Mouse (Mus musculus) heart, embryonic 14.5 days (tissue): ENCODE data around the gene D630045J12Rik. TPM values are rescaled to one million over a fixed set of nuclear protein-coding genes. Genes with fewer than 3 reads are reported as not detected.

ENCODE experiments used
- ATAC-seq: fragments of 200-750 bp; cut with Nextera tagmentation; 2 replicates; pipeline ENCODE4 v1.8.0; 2017; ENCODE audit warnings: low read depth, moderate TSS enrichment; ENCODE audit not compliant: insufficient number of reproducible peaks, insufficient read depth, low FRiP score
- H3K27ac ChIP-seq, 2 experiments: fragments of 200-500 bp in 1 of 2; fragments of 300-500 bp in 1 of 2; sonication (generic) in 1 of 2; replicated peaks in 1 of 2; 2 replicates each; pipeline ENCODE4 v1.5.1; 2012 to 2014; ENCODE audit warnings: low read depth in 2 of 2, low read length in 2 of 2, control low read depth in 1 of 2, mild to moderate bottlenecking in 1 of 2, mixed read lengths in 1 of 2; ENCODE audit not compliant: control insufficient read depth in 1 of 2, insufficient read depth in 1 of 2
- H3K27me3 ChIP-seq: fragments of 300-500 bp; sonication (generic); 2 replicates; pipeline ENCODE4 v1.6.1; 2014; ENCODE audit warnings: mild to moderate bottlenecking, low read length, control low read depth; ENCODE audit not compliant: control insufficient read depth, insufficient read depth
- H3K36me3 ChIP-seq: fragments of 300-500 bp; sonication (generic); 2 replicates; pipeline ENCODE4 v1.6.1; 2014; ENCODE audit warnings: mild to moderate bottlenecking, control low read depth, low read length, mixed read lengths; ENCODE audit not compliant: control insufficient read depth, insufficient read depth
- H3K4me1 ChIP-seq, 2 experiments: fragments of 200-500 bp in 1 of 2; fragments of 300-500 bp in 1 of 2; sonication (generic) in 1 of 2; 2 replicates each; pipeline ENCODE4 v1.6.1; 2012 to 2014; ENCODE audit warnings: low read length in 2 of 2, control low read depth in 1 of 2, mixed read lengths in 1 of 2; ENCODE audit not compliant: control insufficient read depth in 2 of 2, insufficient read depth in 2 of 2
- H3K4me2 ChIP-seq: fragments of 300-500 bp; sonication (generic); 2 replicates; pipeline ENCODE4 v1.6.1; 2014; ENCODE audit warnings: mild to moderate bottlenecking, low read length
- H3K4me3 ChIP-seq, 2 experiments: fragments of 200-500 bp in 1 of 2; fragments of 300-500 bp in 1 of 2; sonication (generic) in 1 of 2; 2 replicates each; pipeline ENCODE4 v1.5.1; 2012 to 2014; ENCODE audit warnings: low read length in 2 of 2, mild to moderate bottlenecking in 2 of 2, control low read depth in 1 of 2, low read depth in 1 of 2, moderate library complexity in 1 of 2; ENCODE audit not compliant: control insufficient read depth in 1 of 2, insufficient read depth in 1 of 2
- H3K9ac ChIP-seq: fragments of 300-500 bp; sonication (generic); 2 replicates; pipeline ENCODE4 v1.6.1; 2014; ENCODE audit warnings: mild to moderate bottlenecking, low read length
- H3K9me3 ChIP-seq: fragments of 300-500 bp; sonication (generic); 2 replicates; pipeline ENCODE4 v1.6.1; 2016; ENCODE audit warnings: low read length, control low read depth; ENCODE audit not compliant: control insufficient read depth
- WGBS: fragments of 180-500 bp; shearing (Covaris S2); extraction: QIAGEN DNeasy Blood & Tissue Kit; methylation state at CpG from one replicate; pipeline ENCODE4 v1.1.7; 2014; 5-methylcytosine and 5-hydroxymethylcytosine counted together
- polyA plus RNA-seq: library from polyadenylated mRNA; unstranded; fragments of >200 nt; fragmentation: Nextera tagmentation; extraction: Ambion mirVana; gene quantifications from 2 replicates; pipeline ENCODE4 v1.2.1, GENCODE M21; 2014

Gene D630045J12Rik
- polyA plus RNA-seq, 1 experiment from 2014 or later, result 1.9 TPM

- 0 out of 2 replicates have a peak, but pooled peaks have one; percentile 31 for ATAC-seq
- Histone ChIP-seq H3K9ac (no peak overlapping the region), H3K4me2 (no peak overlapping the region), H3K36me3 (no peaks in the 10 kb centered on the region), H3K4me3 (no peak overlapping the region), H3K4me1 (peaks cover 12 to 16% of the 10 kb centered on the region in 2 experiments; a peak in 3 of 4 replicates), H3K27me3 (no peaks in the 10 kb centered on the region), H3K9me3 (peaks cover 3% of the 10 kb centered on the region; the same call in 1 of the 2 replicates), H3K27ac (no peak overlapping the region)
- WGBS, result 61% methylated on average over 4 of the region's 4 CpGs
These were observed 50.0 kb downstream of the D630045J12Rik start for GRCm38 (mm10) chr6:38203820-38204219.

DNA sequence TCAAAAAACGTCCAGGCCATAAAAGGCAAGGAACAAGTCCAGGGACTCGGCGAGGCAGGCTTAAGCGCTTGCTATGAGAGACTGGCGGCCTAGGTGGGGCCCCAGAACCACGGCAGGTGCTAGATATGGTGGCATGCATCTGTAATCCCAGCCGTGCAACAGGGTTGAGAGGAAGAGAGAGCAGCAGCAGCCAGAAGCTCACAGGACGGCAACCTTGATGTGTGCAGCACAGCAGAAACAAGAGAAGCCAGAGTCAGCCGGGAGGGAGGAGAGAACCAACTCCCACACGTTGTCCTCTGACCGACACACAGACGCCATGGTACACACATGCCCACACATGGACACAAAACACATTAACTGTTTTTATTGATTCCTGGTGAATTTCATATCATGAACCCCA, 51.0 kb downstream of the D630045J12Rik start:
- Histone ChIP-seq H3K4me2 (no peak overlapping the region), H3K9ac (no peak overlapping the region), H3K36me3 (no peaks in the 10 kb centered on the region), H3K4me3 (no peak overlapping the region), H3K4me1 (peaks cover 12 to 16% of the 10 kb centered on the region in 2 experiments; a peak in 3 of 4 replicates), H3K27me3 (no peaks in the 10 kb centered on the region), H3K27ac (no peak overlapping the region), H3K9me3 (no peaks in the 10 kb centered on the region)
- 70% methylated on average over 12 of the region's 12 CpGs for WGBS
- no peak for ATAC-seq

- no peak overlapping the region for H3K27ac ChIP-seq
- no peaks in the 10 kb centered on the region for H3K27me3 ChIP-seq
- no peak overlapping the region for H3K4me2 ChIP-seq
- 78% methylated on average over 5 of the region's 5 CpGs for WGBS
- H3K36me3 ChIP-seq, result no peaks in the 10 kb centered on the region
- ATAC-seq, result no peak
- H3K9me3 ChIP-seq, result no peaks in the 10 kb centered on the region
- H3K4me3 ChIP-seq, result no peak overlapping the region
- H3K9ac ChIP-seq, result no peak overlapping the region
- H3K4me1 ChIP-seq, result peaks cover 6 to 11% of the 10 kb centered on the region in 2 experiments; a peak in 2 of 4 replicates
These were observed 52.3 kb downstream of the D630045J12Rik start for GRCm38 (mm10) chr6:38201495-38201894.

- H3K9me3 ChIP-seq, result no peaks in the 10 kb centered on the region
- no peak overlapping the region for H3K27ac ChIP-seq
- WGBS, result 65% methylated on average over 6 of the region's 6 CpGs
- H3K27me3 ChIP-seq, result no peaks in the 10 kb centered on the region
- no peak overlapping the region for H3K4me3 ChIP-seq
- ATAC-seq, result no peak
- no peak overlapping the region for H3K4me2 ChIP-seq
- no peaks in the 10 kb centered on the region for H3K36me3 ChIP-seq
- H3K4me1 ChIP-seq, result peaks cover 4 to 7% of the 10 kb centered on the region in 2 experiments; a peak in 2 of 4 replicates
- H3K9ac ChIP-seq, result no peak overlapping the region
These were observed 54.2 kb downstream of the D630045J12Rik start for GRCm38 (mm10) chr6:38199599-38199998.

- H3K4me3 ChIP-seq, result no peak overlapping the region
- H3K4me2 ChIP-seq, result no peak overlapping the region
- WGBS, result 86% methylated on average over 1 of the region's 1 CpGs
- no peaks in the 10 kb centered on the region for H3K27me3 ChIP-seq
- H3K36me3 ChIP-seq, result no peaks in the 10 kb centered on the region
- no peaks in the 10 kb centered on the region for H3K9me3 ChIP-seq
- no peak overlapping the region for H3K9ac ChIP-seq
- ATAC-seq, result no peak
- H3K4me1 ChIP-seq, result peaks cover 6 to 7% of the 10 kb centered on the region in 2 experiments; a peak in 2 of 4 replicates
- no peak overlapping the region for H3K27ac ChIP-seq
These were observed 55.1 kb downstream of the D630045J12Rik start for GRCm38 (mm10) chr6:38198727-38199126.

GRCm38 (mm10) chr6:38196266-38197189, 57.3 kb downstream of the D630045J12Rik start:
- Histone ChIP-seq H3K27ac (0 out of 4 replicates have a peak overlapping the region, but pooled peaks of 1 of the 2 experiments have one; percentile 38), H3K36me3 (no peaks in the 10 kb centered on the region), H3K9me3 (no peaks in the 10 kb centered on the region), H3K4me1 (peaks cover 6 to 7% of the 10 kb centered on the region in 2 experiments; a peak in 2 of 4 replicates), H3K4me3 (no peak overlapping the region), H3K4me2 (no peak overlapping the region), H3K9ac (no peak overlapping the region), H3K27me3 (no peaks in the 10 kb centered on the region)
- peak; percentile 80; the same call in 1 of the 2 replicates for ATAC-seq
- 74% methylated on average over 24 of the region's 24 CpGs for WGBS

DNA sequence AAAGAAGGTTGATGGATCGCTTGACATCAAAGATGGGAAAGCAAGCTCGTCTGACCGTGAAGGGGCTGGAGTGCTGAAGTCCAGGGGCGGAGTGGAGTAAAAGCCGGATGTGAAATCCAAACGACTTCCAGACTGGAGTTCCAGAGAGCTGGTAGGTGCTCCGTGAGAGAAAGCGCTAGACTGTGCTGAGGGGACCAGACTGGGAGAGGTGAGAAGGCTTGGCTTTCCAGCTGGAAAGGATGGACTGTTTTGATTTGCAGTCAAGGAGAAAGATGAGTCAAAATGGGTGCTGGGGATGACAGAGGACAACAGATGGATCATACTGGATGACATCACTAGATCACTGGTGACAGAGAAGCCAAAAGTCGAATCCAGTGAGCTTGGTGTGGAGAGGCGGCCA, 58.5 kb downstream of the D630045J12Rik start:
- Histone ChIP-seq H3K27me3 (no peaks in the 10 kb centered on the region), H3K9ac (no peak overlapping the region), H3K9me3 (no peaks in the 10 kb centered on the region), H3K4me2 (no peak overlapping the region), H3K36me3 (no peaks in the 10 kb centered on the region), H3K4me1 (peaks cover 6 to 7% of the 10 kb centered on the region in 2 experiments; a peak in 2 of 4 replicates), H3K27ac (no peak overlapping the region), H3K4me3 (no peak overlapping the region)
- 87% methylated on average over 10 of the region's 10 CpGs for WGBS
- no peak for ATAC-seq
